Mouse (Mus musculus) neutrophil, adult 83 days (primary cell): Measurements from ENCODE around the gene Tanc2. TPM values are rescaled to one million over a fixed set of nuclear protein-coding genes. Genes with fewer than 3 reads are reported as not detected.

Source experiments
- total RNA-seq, 2 experiments: library from RNA; stranded (reverse); gene quantifications; one replicate each; pipeline ENCODE4 v1.2.4; 2023

Tanc2 gene
- total RNA-seq: 1 to 10 TPM; 4.7 to 4.9 TPM

GRCm38 (mm10) chr11:105589877-105590641 is at the start of gene Tanc2:
Tanc2 (plus strand) TSS chr11:105589986.

GRCm38 (mm10) chr11:105952911-105953386 is 363.2 kb downstream of the Tanc2 start, which contains the start of gene Cyb561:
Cyb561 (minus strand) TSS chr11:105953336.

DNA sequence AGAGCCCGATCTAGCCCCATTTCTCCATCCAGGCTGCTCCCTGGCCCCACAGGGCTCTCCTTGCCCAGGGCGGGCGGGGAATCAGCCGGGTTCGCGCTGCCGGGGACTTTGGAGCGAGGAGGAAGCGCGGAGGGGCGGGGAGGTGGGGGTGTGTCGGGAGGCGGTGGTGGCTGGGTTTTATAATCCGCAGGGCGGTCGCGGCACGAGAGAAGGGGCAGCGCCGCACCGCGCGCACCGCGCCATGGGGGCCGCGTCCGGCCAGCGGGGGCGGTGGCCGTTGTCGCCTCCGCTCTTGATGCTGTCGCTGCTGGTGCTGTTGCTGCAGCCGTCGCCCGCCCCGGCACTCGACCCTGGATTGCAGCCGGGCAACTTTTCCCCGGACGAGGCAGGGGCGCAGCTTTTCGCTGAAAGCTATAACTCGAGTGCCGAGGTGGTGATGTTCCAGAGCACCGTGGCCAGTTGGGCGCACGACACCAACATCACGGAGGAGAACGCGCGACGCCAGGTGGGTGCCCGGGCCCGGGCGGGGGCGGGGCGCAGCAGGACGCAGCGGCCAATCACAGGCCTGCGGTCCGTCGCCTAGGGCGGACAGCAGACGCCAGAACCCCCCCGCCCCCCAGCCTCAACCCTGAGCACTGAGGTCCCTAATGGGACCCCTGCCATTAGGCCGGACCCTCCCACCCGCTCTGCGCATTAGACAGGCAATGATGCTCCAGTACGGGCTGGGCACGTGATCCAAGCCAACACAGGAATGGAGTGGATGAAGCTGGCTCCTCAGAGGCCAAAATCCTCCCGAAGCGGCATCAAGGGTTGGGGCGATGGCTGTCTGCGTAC is 378.2 kb downstream of the Tanc2 start, which contains the start of gene Ace:
TSS of gene Ace (plus strand) at position 205 of the 834 bp plus-strand sequence.

Other genes starting within 250 kb of the Tanc2 start
- not detected for gene March10, start 133.3 kb upstream of the Tanc2 start, total RNA-seq